Mouse (Mus musculus): ENCODE data around the gene Wnt2b. TPM values are rescaled to one million over a fixed set of nuclear protein-coding genes. Genes with fewer than 3 reads are reported as not detected.

Gene Wnt2b
- polyA plus RNA-seq, 1 experiment from 2014 or later, result 3.4 TPM

DNA sequence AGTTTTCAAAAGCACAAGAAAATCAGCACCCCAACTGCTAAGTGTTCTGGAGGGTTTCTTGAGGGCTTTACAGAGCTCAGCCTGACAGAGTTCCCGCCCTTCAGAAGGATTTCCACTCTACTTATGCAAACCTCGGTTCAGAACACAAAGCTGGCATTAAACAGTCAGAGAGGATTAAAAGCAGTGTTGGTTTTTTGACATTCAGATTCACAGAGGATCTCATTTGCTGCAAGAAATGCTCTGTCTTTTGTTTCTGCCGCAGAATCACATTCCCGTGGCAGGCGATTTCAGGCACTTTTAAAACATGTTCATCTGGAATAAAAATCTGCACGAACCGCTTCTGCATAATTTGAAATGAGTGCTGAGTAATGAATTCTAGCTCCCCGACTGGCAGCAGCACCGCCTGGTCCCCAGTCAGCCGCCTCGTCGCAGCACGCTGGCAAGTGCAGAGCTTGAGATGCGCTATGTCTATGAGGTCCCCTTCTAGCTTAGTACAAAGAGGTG lies 42.3 kb upstream of the Wnt2b start:
- H3K27ac ChIP-seq (ENCODE audit: low read depth), result peak overlapping the region; percentile 58; the same call in 1 of the 2 replicates

DNA sequence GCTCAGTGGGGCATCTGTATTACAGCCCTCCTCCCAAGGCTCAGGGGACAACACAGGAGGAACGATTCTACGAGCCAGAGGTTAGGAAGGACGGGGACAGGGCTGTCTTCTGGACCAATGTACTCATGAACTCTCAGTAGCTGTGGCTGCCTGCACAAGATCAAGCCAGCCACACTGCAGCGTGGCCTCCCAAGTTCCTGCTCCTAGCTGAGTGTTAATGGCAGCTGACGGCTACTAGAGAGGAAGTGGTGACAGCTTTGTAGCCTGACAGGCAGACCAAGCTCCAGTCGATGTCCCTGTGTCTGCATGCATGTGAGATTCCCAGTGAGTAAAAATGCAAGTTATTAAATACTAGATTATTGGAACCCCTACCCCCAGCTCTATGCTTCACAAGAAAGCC lies 39.7 kb upstream of the Wnt2b start:
- Histone ChIP-seq H3K4me1 (ENCODE audit: insufficient read depth) (peaks cover 14% of the 10 kb centered on the region), H3K9ac (no peak overlapping the region), H3K27ac (ENCODE audit: low read depth) (peak overlapping the region; percentile 34; the same call in 1 of the 2 replicates), H3K4me2 (no peak overlapping the region), H3K4me3 (ENCODE audit: low read depth, low read length) (no peak overlapping the region), H3K9me3 (ENCODE audit: low read depth, low read length) (no peaks in the 10 kb centered on the region), H3K27me3 (ENCODE audit: insufficient read depth, low read length) (no peaks in the 10 kb centered on the region), H3K36me3 (ENCODE audit: insufficient read depth) (peaks cover 43% of the 10 kb centered on the region)
- peak; percentile 59 for DNase-seq
- ATAC-seq (ENCODE audit: insufficient read depth), result 0 out of 2 replicates have a peak, but pooled peaks have one; percentile 7
- no peak for TF ChIP-seq CTCF (IDR thresholded peaks at IDR 0.05; ENCODE audit: low read depth)
- 23% methylated on average over 6 of the region's 6 CpGs for WGBS

More for the DNA sequence above, 42.3 kb upstream of the Wnt2b start:
- ATAC-seq (ENCODE audit: insufficient read depth) (no peak), DNase-seq (peak; percentile 38)
- Histone ChIP-seq H3K4me2 (no peak overlapping the region), H3K27me3 (ENCODE audit: insufficient read depth, low read length) (no peaks in the 10 kb centered on the region), H3K36me3 (ENCODE audit: insufficient read depth) (peaks cover 57% of the 10 kb centered on the region), H3K4me1 (ENCODE audit: insufficient read depth) (peaks cover 6% of the 10 kb centered on the region), H3K9me3 (ENCODE audit: low read depth, low read length) (no peaks in the 10 kb centered on the region), H3K9ac (no peak overlapping the region), H3K4me3 (ENCODE audit: low read depth, low read length) (no peak overlapping the region)
- TF ChIP-seq CTCF (IDR thresholded peaks at IDR 0.05; ENCODE audit: low read depth), result no peak
- WGBS, result 71% methylated on average over 14 of the region's 14 CpGs

DNA sequence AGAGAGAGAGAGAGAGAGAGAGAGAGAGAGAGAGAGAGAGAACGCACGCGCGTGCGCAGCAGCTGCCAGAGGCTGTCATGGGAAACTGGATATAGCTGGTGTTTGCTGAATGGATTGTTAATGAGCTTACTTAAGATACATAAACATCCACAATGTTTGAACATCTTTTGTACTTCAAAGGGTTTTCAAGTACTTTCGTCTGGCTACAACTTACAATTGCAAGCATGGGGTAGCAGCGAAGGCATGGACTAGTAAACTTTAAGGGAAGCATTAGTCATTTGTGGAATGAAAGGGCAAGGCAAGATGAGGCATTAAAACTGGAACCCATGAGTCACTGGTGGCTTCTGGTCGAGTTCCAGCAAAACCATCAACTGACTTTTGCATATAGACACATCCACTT lies 38.8 kb upstream of the Wnt2b start:
- Histone ChIP-seq H3K27ac (ENCODE audit: low read depth) (peak overlapping the region; percentile 34; the same call in 1 of the 2 replicates), H3K4me1 (ENCODE audit: insufficient read depth) (peaks cover 14% of the 10 kb centered on the region)
- WGBS, result 26% methylated on average over 8 of the region's 8 CpGs

DNA sequence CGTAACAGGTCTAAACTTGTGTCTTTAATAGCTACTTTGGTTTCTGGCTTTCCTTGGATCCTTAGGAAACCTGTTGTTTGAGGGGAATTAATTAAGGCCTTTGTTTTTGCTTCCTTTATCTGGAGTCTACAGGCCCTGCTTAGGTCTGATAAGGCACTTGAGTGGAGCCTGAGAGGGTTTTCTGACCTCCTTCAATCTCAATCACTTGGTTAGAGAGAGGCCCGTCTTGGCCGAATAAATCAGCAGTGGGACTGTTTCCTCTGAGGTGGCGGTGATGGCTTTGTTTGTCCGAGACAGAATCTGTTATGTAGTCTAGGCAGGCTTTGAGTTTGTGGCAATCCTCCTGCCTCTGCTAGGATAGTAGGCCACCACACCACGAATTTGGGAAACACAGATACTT lies 35.8 kb upstream of the Wnt2b start:
- peak overlapping the region; percentile 18; the same call in 1 of the 2 replicates for H3K4me2 ChIP-seq
- no peak for ATAC-seq (ENCODE audit: insufficient read depth)
- no peaks in the 10 kb centered on the region for H3K27me3 ChIP-seq (ENCODE audit: insufficient read depth, low read length)
- H3K27ac ChIP-seq (ENCODE audit: low read depth), result peak overlapping the region; percentile 47; the same call in 1 of the 2 replicates
- TF ChIP-seq CTCF (IDR thresholded peaks at IDR 0.05; ENCODE audit: low read depth), result no peak
- no peak overlapping the region for H3K4me3 ChIP-seq (ENCODE audit: low read depth, low read length)
- H3K9me3 ChIP-seq (ENCODE audit: low read depth, low read length), result no peaks in the 10 kb centered on the region
- peaks cover 5% of the 10 kb centered on the region for H3K36me3 ChIP-seq (ENCODE audit: insufficient read depth)
- peaks cover 20% of the 10 kb centered on the region for H3K4me1 ChIP-seq (ENCODE audit: insufficient read depth)
- no peak overlapping the region for H3K9ac ChIP-seq
- DNase-seq, result peak; percentile 42
- 19% methylated on average over 6 of the region's 6 CpGs for WGBS

More for the DNA sequence above, 38.8 kb upstream of the Wnt2b start:
- Histone ChIP-seq H3K4me2 (no peak overlapping the region), H3K36me3 (ENCODE audit: insufficient read depth) (peaks cover 34% of the 10 kb centered on the region), H3K9me3 (ENCODE audit: low read depth, low read length) (no peaks in the 10 kb centered on the region), H3K9ac (no peak overlapping the region), H3K27me3 (ENCODE audit: insufficient read depth, low read length) (no peaks in the 10 kb centered on the region), H3K4me3 (ENCODE audit: low read depth, low read length) (no peak overlapping the region)
- ATAC-seq (ENCODE audit: insufficient read depth), result peak; percentile 52; the same call in 1 of the 2 replicates
- TF ChIP-seq CTCF (IDR thresholded peaks at IDR 0.05; ENCODE audit: low read depth), result no peak
- peak; percentile 71 for DNase-seq

DNA sequence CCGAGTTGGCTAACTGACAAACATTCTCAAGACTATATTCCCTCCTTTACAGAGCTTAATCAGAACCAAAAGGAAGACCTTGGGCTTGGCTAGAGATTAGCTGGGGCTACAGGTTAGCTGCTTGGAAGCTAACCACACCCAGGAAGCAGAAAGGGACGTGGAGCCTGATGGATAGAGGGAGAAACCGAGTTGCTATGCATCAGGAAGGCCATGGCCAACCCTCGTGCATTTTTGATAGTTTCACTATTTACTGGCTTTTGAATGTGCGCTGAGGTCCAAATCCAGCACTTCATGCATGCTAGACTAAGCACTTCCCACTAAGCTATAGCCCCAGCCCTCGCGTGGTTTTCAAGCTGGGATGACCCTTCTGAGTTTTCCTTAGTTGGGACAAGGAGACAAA lies 34.0 kb upstream of the Wnt2b start:
- Histone ChIP-seq H3K4me2 (no peak overlapping the region), H3K9ac (no peak overlapping the region), H3K27ac (ENCODE audit: low read depth) (no peak overlapping the region), H3K4me3 (ENCODE audit: low read depth, low read length) (no peak overlapping the region), H3K36me3 (ENCODE audit: insufficient read depth) (no peaks in the 10 kb centered on the region), H3K27me3 (ENCODE audit: insufficient read depth, low read length) (no peaks in the 10 kb centered on the region), H3K4me1 (ENCODE audit: insufficient read depth) (peaks cover 14% of the 10 kb centered on the region), H3K9me3 (ENCODE audit: low read depth, low read length) (no peaks in the 10 kb centered on the region)
- TF ChIP-seq CTCF (IDR thresholded peaks at IDR 0.05; ENCODE audit: low read depth), result no peak
- 72% methylated on average over 7 of the region's 7 CpGs for WGBS
- DNase-seq, result no peak
- ATAC-seq (ENCODE audit: insufficient read depth), result no peak

DNA sequence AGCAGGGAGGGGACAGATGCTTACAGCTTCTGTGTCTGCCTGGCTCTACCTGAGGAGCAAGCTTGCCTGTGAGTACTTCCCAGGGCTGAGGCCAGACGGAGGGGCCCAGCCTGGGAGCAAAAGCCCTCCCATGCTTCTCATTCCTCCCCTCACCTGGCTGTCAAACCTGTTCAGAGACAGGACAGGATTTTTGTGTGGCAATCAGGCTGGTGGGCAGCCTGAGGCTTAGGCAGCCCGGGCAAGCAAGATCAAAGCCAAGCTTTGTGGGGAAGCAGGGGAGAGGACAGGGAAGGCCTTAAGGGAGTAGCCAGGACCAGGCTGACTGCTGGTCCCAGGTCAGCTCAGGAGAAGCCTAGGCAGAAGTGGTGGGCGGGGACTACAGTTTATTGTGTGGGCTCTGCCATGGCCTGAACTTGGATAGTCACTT lies 32.7 kb upstream of the Wnt2b start:
- ATAC-seq (ENCODE audit: insufficient read depth) (peak; percentile 58), DNase-seq (peak; percentile 59)
- Histone ChIP-seq H3K36me3 (ENCODE audit: insufficient read depth) (no peaks in the 10 kb centered on the region), H3K9ac (no peak overlapping the region), H3K4me1 (ENCODE audit: insufficient read depth) (peaks cover 14% of the 10 kb centered on the region), H3K9me3 (ENCODE audit: low read depth, low read length) (no peaks in the 10 kb centered on the region), H3K4me3 (ENCODE audit: low read depth, low read length) (no peak overlapping the region), H3K27me3 (ENCODE audit: insufficient read depth, low read length) (no peaks in the 10 kb centered on the region), H3K27ac (ENCODE audit: low read depth) (peak overlapping the region; percentile 73; the same call in 1 of the 2 replicates), H3K4me2 (no peak overlapping the region)
- WGBS, result 45% methylated on average over 3 of the region's 3 CpGs
- no peak for TF ChIP-seq CTCF (IDR thresholded peaks at IDR 0.05; ENCODE audit: low read depth)

DNA sequence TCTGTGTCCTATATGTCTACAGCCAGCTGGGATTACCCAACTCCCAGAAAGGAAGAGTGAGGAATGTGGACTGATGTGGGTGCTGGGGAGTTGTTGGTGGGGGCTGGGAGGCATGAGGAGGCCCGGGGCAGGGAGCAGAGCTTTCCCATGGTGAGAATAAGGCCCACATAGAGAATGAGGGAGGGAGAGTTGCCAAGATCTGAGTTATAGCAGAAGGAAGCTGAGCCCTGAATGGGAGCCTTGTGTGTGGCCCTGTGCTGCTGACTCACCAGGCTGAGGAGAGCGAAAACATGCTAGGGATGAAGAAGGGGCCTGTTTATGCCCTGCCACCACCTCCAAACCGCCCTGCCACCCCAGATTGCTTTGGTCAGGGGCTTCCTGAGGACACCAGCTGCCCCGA lies 32.1 kb upstream of the Wnt2b start:
- TF ChIP-seq CTCF (IDR thresholded peaks at IDR 0.05; ENCODE audit: low read depth), result no peak
- peak; percentile 76 for DNase-seq
- Histone ChIP-seq H3K4me3 (ENCODE audit: low read depth, low read length) (no peak overlapping the region), H3K9me3 (ENCODE audit: low read depth, low read length) (no peaks in the 10 kb centered on the region), H3K27me3 (ENCODE audit: insufficient read depth, low read length) (no peaks in the 10 kb centered on the region), H3K4me1 (ENCODE audit: insufficient read depth) (peaks cover 14% of the 10 kb centered on the region), H3K36me3 (ENCODE audit: insufficient read depth) (no peaks in the 10 kb centered on the region), H3K9ac (no peak overlapping the region), H3K27ac (ENCODE audit: low read depth) (peak overlapping the region; percentile 73; the same call in 1 of the 2 replicates), H3K4me2 (no peak overlapping the region)
- ATAC-seq (ENCODE audit: insufficient read depth), result peak; percentile 68
- WGBS, result 28% methylated on average over 4 of the region's 4 CpGs

Measured in lung, embryonic 14.5 days (tissue).